Mouse (Mus musculus): ENCODE results near the gene Dntt. TPM values are rescaled to one million over a fixed set of nuclear protein-coding genes. Genes with fewer than 3 reads are reported as not detected.

Gene Dntt
- total and polyA plus RNA-seq, 2 experiments from 2014 or later, result not detected

GRCm38 (mm10) chr19:41047437-41048186, 18.5 kb downstream of the Dntt start:
- H3K27me3 ChIP-seq (ENCODE audit: control insufficient read depth, insufficient read depth, low read length), result no peaks in the 10 kb centered on the region
- no peak overlapping the region for H3K4me3 ChIP-seq (ENCODE audit: low read depth, low read length)
- H3K4me2 ChIP-seq (ENCODE audit: low read depth, low read length), result no peak overlapping the region
- H3K36me3 ChIP-seq (replicated peaks; ENCODE audit: control insufficient read depth, insufficient read depth, low read length), result no peaks in the 10 kb centered on the region
- H3K27ac ChIP-seq (ENCODE audit: low read depth), result no peak overlapping the region
- H3K9me3 ChIP-seq (replicated peaks; ENCODE audit: control insufficient read depth, low read length), result no peaks in the 10 kb centered on the region
- H3K9ac ChIP-seq (replicated peaks; ENCODE audit: low read depth, low read length), result no peak overlapping the region
- TF ChIP-seq EP300 (IDR thresholded peaks at IDR 0.05; ENCODE audit: low read depth) (no peak), CTCF (IDR thresholded peaks at IDR 0.05; ENCODE audit: low read depth) (no peak)
- ATAC-seq (ENCODE audit: insufficient read depth, low read depth) (no peak), DNase-seq (ENCODE audit: low spot score) (no peak)
- 77% methylated on average over 9 of the region's 9 CpGs for WGBS
- H3K4me1 ChIP-seq (ENCODE audit: control insufficient read depth, insufficient read depth), result no peaks in the 10 kb centered on the region

GRCm38 (mm10) chr19:41048187-41048559, 19.1 kb downstream of the Dntt start:
- no peak for TF ChIP-seq CTCF (IDR thresholded peaks at IDR 0.05; ENCODE audit: low read depth)
- TF ChIP-seq EP300 (IDR thresholded peaks at IDR 0.05; ENCODE audit: low read depth), result no peak
- Histone ChIP-seq H3K27ac (ENCODE audit: low read depth) (no peak overlapping the region), H3K4me2 (ENCODE audit: low read depth, low read length) (no peak overlapping the region), H3K9ac (replicated peaks; ENCODE audit: low read depth, low read length) (no peak overlapping the region), H3K9me3 (replicated peaks; ENCODE audit: control insufficient read depth, low read length) (no peaks in the 10 kb centered on the region), H3K36me3 (replicated peaks; ENCODE audit: control insufficient read depth, insufficient read depth, low read length) (no peaks in the 10 kb centered on the region), H3K4me1 (ENCODE audit: control insufficient read depth, insufficient read depth) (no peaks in the 10 kb centered on the region), H3K27me3 (ENCODE audit: control insufficient read depth, insufficient read depth, low read length) (no peaks in the 10 kb centered on the region), H3K4me3 (ENCODE audit: low read depth, low read length) (no peak overlapping the region)
- no peak for DNase-seq (ENCODE audit: low spot score)
- WGBS, result 65% methylated on average over 3 of the region's 3 CpGs
- no peak for ATAC-seq (ENCODE audit: insufficient read depth, low read depth)

- DNase-seq (ENCODE audit: low spot score) (no peak), ATAC-seq (ENCODE audit: insufficient read depth, low read depth) (no peak)
- Histone ChIP-seq H3K9ac (replicated peaks; ENCODE audit: low read depth, low read length) (no peak overlapping the region), H3K27me3 (ENCODE audit: control insufficient read depth, insufficient read depth, low read length) (no peaks in the 10 kb centered on the region), H3K4me2 (ENCODE audit: low read depth, low read length) (no peak overlapping the region), H3K27ac (ENCODE audit: low read depth) (no peak overlapping the region), H3K4me3 (ENCODE audit: low read depth, low read length) (no peak overlapping the region), H3K9me3 (replicated peaks; ENCODE audit: control insufficient read depth, low read length) (no peaks in the 10 kb centered on the region), H3K36me3 (replicated peaks; ENCODE audit: control insufficient read depth, insufficient read depth, low read length) (no peaks in the 10 kb centered on the region), H3K4me1 (ENCODE audit: control insufficient read depth, insufficient read depth) (no peaks in the 10 kb centered on the region)
- 64% methylated on average over 1 of the region's 1 CpGs for WGBS
- TF ChIP-seq CTCF (IDR thresholded peaks at IDR 0.05; ENCODE audit: low read depth), result no peak
- TF ChIP-seq EP300 (IDR thresholded peaks at IDR 0.05; ENCODE audit: low read depth), result no peak
Measured at GRCm38 (mm10) chr19:41051714-41052113, 22.6 kb downstream of the Dntt start.

GRCm38 (mm10) chr19:41052247-41052646, 23.2 kb downstream of the Dntt start:
- Histone ChIP-seq H3K27me3 (ENCODE audit: control insufficient read depth, insufficient read depth, low read length) (no peaks in the 10 kb centered on the region), H3K4me1 (ENCODE audit: control insufficient read depth, insufficient read depth) (no peaks in the 10 kb centered on the region), H3K36me3 (replicated peaks; ENCODE audit: control insufficient read depth, insufficient read depth, low read length) (no peaks in the 10 kb centered on the region), H3K9me3 (replicated peaks; ENCODE audit: control insufficient read depth, low read length) (no peaks in the 10 kb centered on the region), H3K4me3 (ENCODE audit: low read depth, low read length) (no peak overlapping the region), H3K9ac (replicated peaks; ENCODE audit: low read depth, low read length) (no peak overlapping the region), H3K27ac (ENCODE audit: low read depth) (no peak overlapping the region), H3K4me2 (ENCODE audit: low read depth, low read length) (no peak overlapping the region)
- TF ChIP-seq CTCF (IDR thresholded peaks at IDR 0.05; ENCODE audit: low read depth), result no peak
- TF ChIP-seq EP300 (IDR thresholded peaks at IDR 0.05; ENCODE audit: low read depth), result no peak
- 62% methylated on average over 5 of the region's 5 CpGs for WGBS
- no peak for ATAC-seq (ENCODE audit: insufficient read depth, low read depth)
- no peak for DNase-seq (ENCODE audit: low spot score)

GRCm38 (mm10) chr19:41053530-41053929, 24.5 kb downstream of the Dntt start:
- H3K9ac ChIP-seq (replicated peaks; ENCODE audit: low read depth, low read length), result no peak overlapping the region
- no peak overlapping the region for H3K4me2 ChIP-seq (ENCODE audit: low read depth, low read length)
- H3K27ac ChIP-seq (ENCODE audit: low read depth), result no peak overlapping the region
- H3K4me3 ChIP-seq (ENCODE audit: low read depth, low read length), result no peak overlapping the region
- H3K4me1 ChIP-seq (ENCODE audit: control insufficient read depth, insufficient read depth), result no peaks in the 10 kb centered on the region
- no peaks in the 10 kb centered on the region for H3K9me3 ChIP-seq (replicated peaks; ENCODE audit: control insufficient read depth, low read length)
- 30% methylated on average over 10 of the region's 10 CpGs for WGBS
- TF ChIP-seq EP300 (IDR thresholded peaks at IDR 0.05; ENCODE audit: low read depth) (no peak), CTCF (IDR thresholded peaks at IDR 0.05; ENCODE audit: low read depth) (peak; percentile 28)
- H3K27me3 ChIP-seq (ENCODE audit: control insufficient read depth, insufficient read depth, low read length), result no peaks in the 10 kb centered on the region
- DNase-seq (ENCODE audit: low spot score) (no peak), ATAC-seq (ENCODE audit: insufficient read depth, low read depth) (no peak)
- no peaks in the 10 kb centered on the region for H3K36me3 ChIP-seq (replicated peaks; ENCODE audit: control insufficient read depth, insufficient read depth, low read length)

GRCm38 (mm10) chr19:41054702-41055101, 25.6 kb downstream of the Dntt start:
- H3K36me3 ChIP-seq (replicated peaks; ENCODE audit: control insufficient read depth, insufficient read depth, low read length), result no peaks in the 10 kb centered on the region
- TF ChIP-seq EP300 (IDR thresholded peaks at IDR 0.05; ENCODE audit: low read depth), result no peak
- TF ChIP-seq CTCF (IDR thresholded peaks at IDR 0.05; ENCODE audit: low read depth), result no peak
- H3K9me3 ChIP-seq (replicated peaks; ENCODE audit: control insufficient read depth, low read length), result no peaks in the 10 kb centered on the region
- H3K27ac ChIP-seq (ENCODE audit: low read depth), result no peak overlapping the region
- H3K4me2 ChIP-seq (ENCODE audit: low read depth, low read length), result no peak overlapping the region
- H3K27me3 ChIP-seq (ENCODE audit: control insufficient read depth, insufficient read depth, low read length), result no peaks in the 10 kb centered on the region
- no peaks in the 10 kb centered on the region for H3K4me1 ChIP-seq (ENCODE audit: control insufficient read depth, insufficient read depth)
- ATAC-seq (ENCODE audit: insufficient read depth, low read depth) (no peak), DNase-seq (ENCODE audit: low spot score) (peak; percentile 18)
- H3K9ac ChIP-seq (replicated peaks; ENCODE audit: low read depth, low read length), result no peak overlapping the region
- no peak overlapping the region for H3K4me3 ChIP-seq (ENCODE audit: low read depth, low read length)
- 53% methylated on average over 4 of the region's 4 CpGs for WGBS
